Mouse (Mus musculus) urinary bladder, postnatal 14 days (tissue): ENCODE data around the gene Exoc3l2.

Source experiments
- DNase-seq: peaks from one replicate; pipeline ENCODE4 v3.0.0; 2021; ENCODE audit warnings: low spot score

Exoc3l2 gene

GRCm38 (mm10) chr7:19457414-19458071, 5.6 kb upstream of the Exoc3l2 start:
- peak; percentile 22 for DNase-seq

- peak; percentile 51 for DNase-seq
Observed at GRCm38 (mm10) chr7:19458072-19458486, 5.1 kb upstream of the Exoc3l2 start.

GRCm38 (mm10) chr7:19458591-19459111, 4.5 kb upstream of the Exoc3l2 start, which contains the start of gene Mark4:
Gene Mark4, minus strand, starts transcription at chr7:19458821.
- peak; percentile 87 for DNase-seq

- no peak for DNase-seq
Observed at GRCm38 (mm10) chr7:19459144-19459870, 3.8 kb upstream of the Exoc3l2 start.

GRCm38 (mm10) chr7:19460500-19460899, 2.6 kb upstream of the Exoc3l2 start:
- DNase-seq = no peak

- peak; percentile 69 for DNase-seq
Observed at GRCm38 (mm10) chr7:19461488-19461887, 1.6 kb upstream of the Exoc3l2 start.

GRCm38 (mm10) chr7:19462443-19462842, 688 bp upstream of the Exoc3l2 start:
- DNase-seq = no peak

- no peak for DNase-seq
Observed at GRCm38 (mm10) chr7:19464367-19465307, 1.5 kb downstream of the Exoc3l2 start.

GRCm38 (mm10) chr7:19466602-19467145, 3.5 kb downstream of the Exoc3l2 start:
- no peak for DNase-seq

- DNase-seq = no peak
Observed at GRCm38 (mm10) chr7:19467638-19468037, 4.5 kb downstream of the Exoc3l2 start.

- DNase-seq = no peak
Observed at GRCm38 (mm10) chr7:19468279-19468678, 5.1 kb downstream of the Exoc3l2 start.

- DNase-seq = no peak
Observed at GRCm38 (mm10) chr7:19469404-19469803, 6.3 kb downstream of the Exoc3l2 start.

- DNase-seq = no peak
Observed at GRCm38 (mm10) chr7:19470308-19470707, 7.2 kb downstream of the Exoc3l2 start.

- no peak for DNase-seq
Observed at GRCm38 (mm10) chr7:19472403-19472802, 9.3 kb downstream of the Exoc3l2 start.

GRCm38 (mm10) chr7:19473875-19474443, 10.8 kb downstream of the Exoc3l2 start:
- peak; percentile 77 for DNase-seq

- no peak for DNase-seq
Observed at GRCm38 (mm10) chr7:19477084-19477483, 14.0 kb downstream of the Exoc3l2 start.

GRCm38 (mm10) chr7:19477624-19478384, 14.7 kb downstream of the Exoc3l2 start:
- DNase-seq = peak; percentile 24

GRCm38 (mm10) chr7:19483281-19483680, 20.1 kb downstream of the Exoc3l2 start:
- no peak for DNase-seq

- no peak for DNase-seq
Observed at GRCm38 (mm10) chr7:19485488-19485887, 22.4 kb downstream of the Exoc3l2 start.

- DNase-seq = no peak
Observed at GRCm38 (mm10) chr7:19486549-19486948, 23.4 kb downstream of the Exoc3l2 start.

- DNase-seq = no peak
Observed at GRCm38 (mm10) chr7:19489525-19489924, 26.4 kb downstream of the Exoc3l2 start.
